Mouse (Mus musculus) MEL (cell line): ENCODE data around the gene Btbd6.

Experiments
- CHD2 ChIP-seq: IDR thresholded peaks from 2 replicates; pipeline ENCODE4 v1.6.1; 2011; ENCODE audit warnings: low read length, improper control_type of control experiment
- CTCF ChIP-seq, 3 experiments: IDR thresholded peaks in 2 of 3; conservative IDR thresholded peaks in 1 of 3; 2 replicates each; pipeline ENCODE4 v1.5.1; 2011 to 2012; ENCODE audit warnings: low read length in 3 of 3, low read depth in 2 of 3, mild to moderate bottlenecking in 2 of 3, improper control_type of control experiment in 1 of 3, inconsistent platforms in 1 of 3, mixed read lengths in 1 of 3, moderate library complexity in 1 of 3; ENCODE audit not compliant: control insufficient read depth in 1 of 3, insufficient read depth in 1 of 3, poor library complexity in 1 of 3, severe bottlenecking in 1 of 3
- ETS1 ChIP-seq: IDR thresholded peaks from 2 replicates; pipeline ENCODE4 v1.6.1; 2012; ENCODE audit warnings: low read depth, mild to moderate bottlenecking, inconsistent platforms, low read length, improper control_type of control experiment, moderate library complexity
- GATA1 ChIP-seq: IDR thresholded peaks from 2 replicates; pipeline ENCODE4 v1.6.1; 2011; ENCODE audit warnings: low read depth, low read length, improper control_type of control experiment
- HCFC1 ChIP-seq: IDR thresholded peaks from 2 replicates; pipeline ENCODE4 v1.6.1; 2012; ENCODE audit warnings: low read depth, mild to moderate bottlenecking, inconsistent platforms, low read length, improper control_type of control experiment, moderate library complexity
- KAT2A ChIP-seq: conservative IDR thresholded peaks from 2 replicates; pipeline ENCODE4 v1.6.1; 2012; ENCODE audit warnings: low read depth, low read length, improper control_type of control experiment, inconsistent platforms
- MAFK ChIP-seq: IDR thresholded peaks from 2 replicates; pipeline ENCODE4 v1.6.1; 2011; ENCODE audit warnings: low read depth, mild to moderate bottlenecking, low read length, improper control_type of control experiment, borderline replicate concordance
- MEF2A ChIP-seq: IDR thresholded peaks from 2 replicates; pipeline ENCODE4 v1.6.1; 2014; ENCODE audit warnings: low read depth, mild to moderate bottlenecking, inconsistent platforms, low read length, improper control_type of control experiment; ENCODE audit not compliant: poor library complexity, insufficient replicate concordance, severe bottlenecking; ENCODE audit errors: extremely low read depth
- NRF1 ChIP-seq: IDR thresholded peaks from 2 replicates; pipeline ENCODE4 v1.6.1; 2014; ENCODE audit warnings: low read depth, mild to moderate bottlenecking, inconsistent platforms, low read length, improper control_type of control experiment, moderate library complexity; ENCODE audit not compliant: poor library complexity, insufficient read depth, severe bottlenecking
- POLR2A ChIP-seq, 2 experiments: IDR thresholded peaks; 2 replicates each; pipeline ENCODE4 v1.6.1; 2011 to 2012; ENCODE audit warnings: low read length in 2 of 2, mild to moderate bottlenecking in 2 of 2, control low read depth in 1 of 2, improper control_type of control experiment in 1 of 2, low read depth in 1 of 2, moderate library complexity in 1 of 2; ENCODE audit not compliant: control insufficient read depth in 1 of 2, insufficient read depth in 1 of 2, poor library complexity in 1 of 2
- RCOR1 ChIP-seq: IDR thresholded peaks from 2 replicates; pipeline ENCODE4 v1.6.1; 2012; ENCODE audit warnings: low read depth, mild to moderate bottlenecking, inconsistent platforms, low read length, improper control_type of control experiment
- SIN3A ChIP-seq: IDR thresholded peaks from 2 replicates; pipeline ENCODE4 v1.6.1; 2012; ENCODE audit warnings: low read length, improper control_type of control experiment, inconsistent platforms
- TAL1 ChIP-seq: IDR thresholded peaks from 2 replicates; pipeline ENCODE4 v1.6.1; 2012; ENCODE audit warnings: mild to moderate bottlenecking, inconsistent platforms, low read length, moderate library complexity, mixed read lengths

DNA sequence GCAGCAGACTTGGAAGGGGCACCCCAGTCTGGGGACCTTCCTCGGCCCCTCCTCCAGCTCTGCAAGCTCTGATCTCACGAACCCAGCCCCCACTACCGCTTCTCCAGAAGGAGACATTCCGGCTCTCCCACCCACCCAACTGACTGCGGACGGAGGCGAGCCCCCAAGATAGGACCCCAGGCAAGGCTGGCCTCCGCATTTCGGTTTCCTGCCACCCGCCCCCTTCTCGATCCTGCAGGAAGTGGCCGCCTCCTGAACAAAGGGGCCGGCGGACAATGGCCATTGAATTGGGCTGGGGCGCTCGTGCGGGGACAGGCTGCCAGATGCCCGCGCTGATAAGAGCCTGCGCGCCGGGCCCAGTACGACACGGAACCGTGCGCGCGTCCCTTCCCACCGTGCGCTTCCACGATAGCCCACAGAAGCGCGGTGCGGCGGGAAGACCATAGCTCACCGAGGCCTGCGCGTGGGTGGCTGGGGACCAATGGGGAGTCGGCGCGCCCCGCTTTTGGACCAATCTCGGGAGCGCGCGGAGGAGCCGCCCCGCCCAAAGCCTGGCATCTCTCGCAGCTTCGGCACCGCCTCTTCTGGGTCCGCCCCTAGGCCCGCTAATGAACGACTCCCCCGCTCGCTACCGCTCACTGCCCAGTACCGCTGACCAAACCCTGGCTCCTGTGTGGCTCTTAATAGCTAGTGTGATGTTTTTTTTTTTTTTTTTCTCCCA lies 26.1 kb upstream of the Btbd6 start:
- TF ChIP-seq KAT2A (no peak), SIN3A (peak; percentile 58), CTCF (IDR thresholded peaks at IDR 0.05 in 2 of 3, conservative IDR thresholded peaks at IDR 0.05 in 1 of 3; ENCODE audit: control insufficient read depth in 1 of 3, insufficient read depth in 1 of 3, low read depth in 2 of 3, low read length in 3 of 3, poor library complexity in 1 of 3, severe bottlenecking in 1 of 3) (no peak), RCOR1 (no peak), ETS1 (no peak), NRF1 (peak; percentile 71), HCFC1 (peak; percentile 75; the same call in 1 of the 2 replicates), CHD2 (peak; percentile 3), MEF2A (no peak), POLR2A (IDR thresholded peaks at IDR 0.05; ENCODE audit: control insufficient read depth in 1 of 2, insufficient read depth in 1 of 2, low read depth in 1 of 2, low read length in 2 of 2, poor library complexity in 1 of 2) (peak in 1 of 2 experiments; percentile 82; a peak in 2 of 4 replicates), GATA1 (no peak), MAFK (no peak), TAL1 (peak; percentile 26; the same call in 1 of the 2 replicates)
